Mouse (Mus musculus) C3H10T1/2 (cell line): ENCODE results near the gene Sirt4. TPM values are rescaled to one million over a fixed set of nuclear protein-coding genes. Genes with fewer than 3 reads are reported as not detected.

Experiments
- polyA plus RNA-seq, 2 experiments: library from polyadenylated mRNA; unstranded; fragments of >200 nt; fragmentation: generic; extraction: Trizol; gene quantifications; one replicate each; pipeline ENCODE4 v1.2.1; 2012; ENCODE audit warnings: missing spikeins in 2 of 2

Sirt4 gene
- polyA plus RNA-seq: 10 to 100 TPM in 1 of 2 experiments, 1 to 10 TPM in 1; 2.2 to 17.1 TPM

DNA sequence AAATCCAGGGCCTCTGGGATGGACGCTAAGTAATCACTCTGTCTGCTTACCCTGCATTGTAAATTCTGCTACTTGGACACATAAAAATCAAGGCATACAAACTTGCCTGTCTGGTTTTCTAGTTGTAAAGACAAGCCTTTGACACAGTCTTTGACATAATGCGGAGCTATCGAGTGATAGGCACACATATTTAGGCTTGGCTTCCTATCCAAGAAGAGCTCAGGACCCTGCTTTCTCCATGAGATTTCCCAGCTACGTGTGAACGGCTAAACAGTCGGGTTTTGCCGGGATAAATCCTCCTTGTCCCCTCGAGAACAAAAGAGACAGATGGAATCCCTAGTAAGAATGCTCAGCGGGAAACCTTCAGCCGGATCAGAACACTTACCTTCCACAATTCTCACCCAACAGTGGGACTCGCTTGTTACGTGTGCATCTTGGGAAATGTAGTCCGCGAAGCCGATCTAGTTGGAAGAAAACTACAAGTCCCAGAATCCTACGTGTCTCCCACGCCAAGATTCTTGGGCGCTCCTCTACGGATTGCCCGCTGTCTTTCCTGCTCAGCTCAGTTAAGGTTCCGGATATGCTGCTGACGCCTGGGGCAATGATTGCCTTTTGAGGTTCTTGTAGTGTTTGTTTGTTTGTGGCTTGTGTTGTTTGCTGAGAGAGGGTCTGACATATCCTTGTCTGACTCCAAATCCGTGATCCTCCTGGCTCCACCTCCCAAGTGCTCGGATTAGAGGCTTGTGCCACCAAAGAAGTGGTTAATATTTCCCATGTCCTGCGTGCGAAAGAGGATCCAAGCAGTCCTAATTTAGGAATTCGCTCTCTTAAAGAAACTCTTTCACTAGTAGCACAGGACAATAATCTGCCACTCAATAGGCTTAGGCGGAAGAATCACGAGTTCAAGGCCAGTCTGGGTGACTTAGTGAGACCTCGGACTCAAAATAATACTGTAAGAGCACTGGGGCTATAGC, at the start of gene Sirt4:
TSS of gene Sirt4 (minus strand) at position 779 of the 974 bp plus-strand sequence.

DNA sequence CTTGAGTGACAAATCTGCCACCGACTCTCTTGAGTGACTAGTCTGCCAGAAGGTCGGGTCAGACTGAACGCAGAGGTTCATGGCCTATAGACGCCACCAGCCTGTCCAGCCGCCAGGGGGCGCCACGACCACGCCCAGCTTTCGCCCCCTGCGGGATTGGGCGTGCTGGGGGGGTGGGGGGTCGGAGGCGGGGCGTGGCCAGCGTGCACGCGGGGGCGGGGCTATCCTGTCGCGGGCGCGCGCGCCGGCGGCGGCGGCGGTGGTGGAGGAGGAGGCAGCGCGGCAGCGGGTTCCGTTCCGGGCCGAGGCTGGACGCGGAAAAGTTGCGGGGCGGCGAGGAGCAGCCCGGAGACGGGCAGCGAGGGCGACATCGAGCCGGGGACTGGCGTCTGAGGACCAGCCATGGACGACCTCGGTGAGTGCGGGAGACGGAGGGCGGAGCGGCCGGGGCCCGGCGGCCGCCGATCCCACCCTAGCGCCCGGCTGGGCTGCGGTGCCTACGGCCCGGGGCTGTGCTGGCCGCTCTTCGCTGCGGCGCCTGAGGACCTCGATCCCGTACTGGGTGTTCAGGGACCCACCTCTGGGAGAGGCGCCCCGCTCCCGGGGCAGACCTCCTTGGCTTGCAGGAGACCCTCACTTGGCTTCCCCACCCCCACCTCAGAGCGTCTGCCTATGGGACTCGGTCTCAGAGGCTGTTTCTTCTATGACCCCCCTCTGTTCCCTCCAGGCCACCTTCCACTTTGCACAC, 22.1 kb upstream of the Sirt4 start, which contains the start of gene Pxn:
TSS of gene Pxn (plus strand) at position 223 of the 748 bp plus-strand sequence.

DNA sequence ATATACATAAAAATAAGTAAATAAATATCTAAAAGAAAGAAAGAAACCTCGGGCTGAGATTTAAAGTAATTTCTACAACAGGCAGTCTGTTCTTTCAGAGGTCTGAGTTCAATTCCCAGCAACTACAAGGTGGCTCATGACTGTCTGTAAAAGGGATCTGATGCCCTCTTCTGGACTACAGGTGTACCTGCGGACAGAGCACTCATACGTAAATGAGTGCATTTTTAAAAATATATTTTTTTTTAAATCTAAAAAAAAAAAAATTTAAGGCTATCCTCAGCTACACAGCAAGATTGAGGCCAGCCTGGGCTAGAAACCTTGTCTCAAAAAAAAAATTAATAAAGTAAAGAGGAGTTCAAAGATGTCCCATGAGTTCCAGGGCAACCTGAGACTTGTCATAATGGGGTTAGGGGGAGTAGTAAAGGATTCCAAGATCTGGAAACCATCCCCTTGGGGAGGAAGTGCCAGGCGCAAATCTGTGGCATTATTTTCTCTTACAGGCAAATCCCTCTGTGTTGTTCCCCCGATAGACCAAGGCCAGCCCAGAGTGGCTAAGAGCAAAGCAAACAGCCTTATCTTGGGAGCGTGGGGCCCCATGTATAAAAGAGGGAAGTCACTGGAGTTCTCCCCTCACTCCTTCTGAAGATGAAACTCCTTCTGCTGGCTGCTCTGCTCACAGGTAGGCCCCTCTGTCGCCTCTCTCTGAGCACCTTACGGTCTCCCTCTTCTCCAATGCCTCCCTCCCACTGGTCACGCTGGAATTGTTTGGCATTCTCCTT, 18.7 kb downstream of the Sirt4 start, which contains the start of gene Pla2g1b:
TSS of gene Pla2g1b (plus strand) at position 621 of the 779 bp plus-strand sequence.

DNA sequence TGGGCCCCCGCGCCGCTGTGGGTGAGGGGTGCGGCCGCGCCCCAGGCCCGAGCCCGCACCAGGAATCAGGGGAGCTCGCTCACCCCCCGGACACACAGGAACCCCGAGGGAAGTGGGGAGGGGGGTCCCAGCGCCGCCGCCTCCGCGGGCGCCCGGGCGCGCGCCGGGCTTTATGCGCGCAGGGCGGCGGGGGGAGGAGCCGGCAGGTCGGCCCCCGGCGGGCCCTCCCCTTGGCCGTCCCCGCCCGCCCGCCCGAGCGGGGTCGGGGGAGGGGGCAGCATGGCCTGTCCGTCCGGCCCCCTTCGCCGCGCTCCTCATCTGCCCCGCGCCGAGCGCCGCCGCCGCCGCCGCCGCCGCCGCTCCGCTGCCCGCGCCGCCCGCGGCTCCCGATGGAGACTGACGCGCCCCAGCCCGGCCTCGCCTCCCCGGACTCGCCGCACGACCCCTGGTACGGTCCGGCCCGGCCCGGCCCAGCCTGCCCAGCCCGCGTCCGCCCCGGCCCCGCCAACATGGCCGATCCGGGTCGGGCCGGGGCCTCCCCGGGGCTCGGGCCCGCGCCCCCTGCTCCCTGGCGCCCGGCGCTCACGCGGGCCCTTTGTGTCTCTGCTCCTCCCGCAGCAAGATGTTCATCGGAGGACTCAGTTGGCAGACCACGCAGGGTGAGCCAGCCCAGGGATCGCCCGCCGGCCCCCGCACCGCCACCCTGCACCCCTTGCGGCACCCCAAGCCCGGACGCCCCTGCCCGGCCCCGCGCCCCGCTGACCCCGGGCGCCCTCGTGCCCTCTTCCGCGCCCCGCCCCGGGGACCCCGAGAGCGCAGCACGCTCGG, 55.0 kb downstream of the Sirt4 start, which contains the start of gene Msi1:
TSS of gene Msi1 (plus strand) at position 241 of the 828 bp plus-strand sequence.

Other genes starting within 250 kb of the Sirt4 start
- 100 to 1,000 TPM in 1 of 2 experiments, 10 to 100 TPM in 1; 79.2 to 180 TPM for gene Pop5, start 248.9 kb downstream of the Sirt4 start, polyA plus RNA-seq
- gene Rnf10, start 211.8 kb downstream of the Sirt4 start, polyA plus RNA-seq: 100 to 1,000 TPM in 1 of 2 experiments, 10 to 100 TPM in 1; 88.2 to 152 TPM
- 10 to 100 TPM; 11.0 to 18.1 TPM for gene Coq5, start 205.1 kb downstream of the Sirt4 start, polyA plus RNA-seq
- 100 to 1,000 TPM; 474 to 488 TPM for gene Dynll1, start 183.7 kb downstream of the Sirt4 start, polyA plus RNA-seq
- 10 to 100 TPM; 49.7 to 75.2 TPM for gene Srsf9, start 157.5 kb downstream of the Sirt4 start, polyA plus RNA-seq
- 10 to 100 TPM in 1 of 2 experiments, 1 to 10 TPM in 1; 3.9 to 12.6 TPM for gene Gatc, start 143.5 kb downstream of the Sirt4 start, polyA plus RNA-seq
- gene Triap1, start 143.5 kb downstream of the Sirt4 start, polyA plus RNA-seq: 10 to 100 TPM; 17.9 to 41.0 TPM
- 1,000 to 10,000 TPM; 1,611 to 2,667 TPM for gene Cox6a1, start 135.7 kb downstream of the Sirt4 start, polyA plus RNA-seq
- under 1 TPM; 0.02 to 0.42 TPM for gene Msi1, start 55.1 kb downstream of the Sirt4 start, polyA plus RNA-seq
- gene Pla2g1b, start 18.5 kb downstream of the Sirt4 start, polyA plus RNA-seq: under 1 TPM in 1 of 2 experiments, not detected in 1; 0.25 TPM
- 10 to 100 TPM; 21.6 to 62.7 TPM for gene Pxn, start 22.0 kb upstream of the Sirt4 start, polyA plus RNA-seq
- 1,000 to 10,000 TPM; 4,412 to 6,933 TPM for gene Rplp0, start 74.7 kb upstream of the Sirt4 start, polyA plus RNA-seq
- 10 to 100 TPM; 37.3 to 42.7 TPM for gene Gcn1l1, start 80.5 kb upstream of the Sirt4 start, polyA plus RNA-seq
- 10 to 100 TPM; 24.7 to 43.9 TPM for gene Rab35, start 147.2 kb upstream of the Sirt4 start, polyA plus RNA-seq
- gene Bicdl1, start 246.9 kb upstream of the Sirt4 start, polyA plus RNA-seq: 10 to 100 TPM in 1 of 2 experiments, 1 to 10 TPM in 1; 1.1 to 11.8 TPM